Mouse (Mus musculus): ENCODE measurements around the gene Cpsf4l.

The Cpsf4l gene

DNA sequence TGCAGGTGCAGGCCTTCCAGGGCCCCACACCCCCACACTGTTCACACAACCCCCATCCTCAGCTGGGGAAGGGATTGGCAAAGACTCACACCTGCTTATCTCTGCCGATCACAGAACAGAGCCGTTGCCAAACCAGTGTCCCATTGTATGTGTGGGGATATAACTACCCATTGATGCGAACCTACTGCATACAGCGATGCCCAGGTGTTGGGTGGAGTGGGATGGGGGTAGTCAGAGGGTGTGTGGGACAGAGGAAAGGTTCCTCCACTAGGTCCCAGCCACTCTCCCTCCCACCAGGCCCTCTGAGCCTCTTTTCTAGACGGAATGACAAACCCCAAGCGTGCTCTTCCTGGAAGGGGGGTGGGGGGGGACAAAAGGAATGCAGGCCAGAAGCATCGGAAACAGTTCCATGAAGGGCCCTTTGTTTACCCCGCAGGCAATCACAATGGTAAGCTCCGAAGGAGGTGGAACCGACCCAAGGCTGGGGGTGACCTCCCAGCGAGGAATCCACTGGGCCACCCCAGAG, at the start of gene Cpsf4l:
Gene Cpsf4l, minus strand, starts transcription at position 287 of the 526 bp plus-strand sequence.
- DNase-seq (ENCODE audit: low spot score): no peak

DNA sequence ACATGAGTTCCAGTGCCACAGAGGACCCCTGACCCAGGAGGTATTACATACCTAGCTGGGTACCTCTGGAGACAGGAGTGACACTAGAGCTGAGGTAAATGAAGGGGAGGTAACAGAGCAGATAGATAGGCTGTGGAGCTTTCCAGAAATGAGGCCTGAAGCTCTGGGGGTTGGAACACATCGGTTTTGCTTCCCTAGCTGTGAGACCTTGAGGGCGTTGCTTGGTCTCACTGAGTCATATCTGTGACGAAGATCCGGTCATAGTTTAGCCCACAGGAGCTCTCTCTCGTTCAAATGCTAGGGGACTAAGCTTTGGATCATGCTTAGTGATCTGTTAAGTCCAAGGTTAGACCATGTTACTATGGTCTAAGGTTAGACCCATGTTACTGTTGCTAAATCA, 49.0 kb upstream of the Cpsf4l start:
- DNase-seq (ENCODE audit: low spot score): no peak

DNA sequence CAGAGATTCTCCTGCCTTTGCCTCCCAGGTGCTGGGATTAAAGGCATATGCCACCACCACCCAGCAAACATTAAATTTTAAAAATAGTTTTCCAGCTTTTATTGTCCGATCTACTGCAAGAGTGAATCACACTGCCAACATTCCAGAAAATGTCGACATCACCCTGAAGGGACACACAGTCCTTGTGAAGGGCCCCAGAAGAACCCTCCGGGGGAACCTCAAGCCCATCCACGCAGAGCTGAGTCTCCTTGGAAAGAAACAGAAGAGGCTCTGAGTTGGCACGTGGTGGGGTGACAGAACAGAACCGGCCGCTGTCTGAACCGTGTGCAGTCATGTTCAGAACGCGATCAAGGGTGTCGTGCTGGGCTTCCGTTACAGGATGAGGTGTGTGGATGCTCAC, 46.8 kb upstream of the Cpsf4l start:
- DNase-seq (ENCODE audit: low spot score): no peak

DNA sequence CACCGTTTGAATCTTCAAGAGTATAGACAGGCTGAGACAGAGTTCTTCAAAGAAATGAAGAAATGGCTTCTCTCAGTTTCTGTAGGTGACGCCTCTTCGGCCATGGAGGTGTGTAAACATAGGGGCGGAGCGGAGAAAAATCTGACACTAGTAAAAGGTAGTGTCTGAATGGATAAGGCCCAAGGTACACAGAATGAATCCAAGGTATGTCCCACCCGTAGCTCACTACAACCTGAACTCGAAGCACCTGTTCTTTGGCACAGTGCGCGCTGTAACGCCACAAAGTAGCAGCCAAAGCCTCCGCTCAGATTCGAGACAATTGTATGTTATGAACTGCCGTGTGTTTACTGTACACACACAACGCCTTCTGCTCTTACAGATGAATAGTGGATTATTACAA, 46.1 kb upstream of the Cpsf4l start:
- no peak for DNase-seq (ENCODE audit: low spot score)

DNA sequence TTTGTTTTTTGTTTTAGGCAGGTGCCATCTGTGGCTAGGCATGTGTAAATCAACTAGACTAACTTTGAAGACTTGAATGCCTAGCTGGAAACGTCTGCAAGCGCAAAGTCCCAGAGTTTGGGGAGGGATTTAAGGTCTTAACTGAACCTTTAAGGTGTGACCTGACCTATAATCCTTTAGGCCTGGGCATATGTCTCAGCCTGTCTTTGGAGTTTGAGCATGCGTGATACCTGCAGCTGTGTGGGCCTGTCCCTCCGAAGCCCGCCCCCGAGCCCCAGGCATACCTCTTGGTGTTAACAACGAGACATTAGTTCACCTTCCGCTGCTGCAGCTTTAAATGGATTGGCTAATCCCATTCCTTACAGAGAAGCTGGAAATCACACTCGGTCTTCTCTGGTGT, 45.0 kb upstream of the Cpsf4l start:
- no peak for DNase-seq (ENCODE audit: low spot score)

DNA sequence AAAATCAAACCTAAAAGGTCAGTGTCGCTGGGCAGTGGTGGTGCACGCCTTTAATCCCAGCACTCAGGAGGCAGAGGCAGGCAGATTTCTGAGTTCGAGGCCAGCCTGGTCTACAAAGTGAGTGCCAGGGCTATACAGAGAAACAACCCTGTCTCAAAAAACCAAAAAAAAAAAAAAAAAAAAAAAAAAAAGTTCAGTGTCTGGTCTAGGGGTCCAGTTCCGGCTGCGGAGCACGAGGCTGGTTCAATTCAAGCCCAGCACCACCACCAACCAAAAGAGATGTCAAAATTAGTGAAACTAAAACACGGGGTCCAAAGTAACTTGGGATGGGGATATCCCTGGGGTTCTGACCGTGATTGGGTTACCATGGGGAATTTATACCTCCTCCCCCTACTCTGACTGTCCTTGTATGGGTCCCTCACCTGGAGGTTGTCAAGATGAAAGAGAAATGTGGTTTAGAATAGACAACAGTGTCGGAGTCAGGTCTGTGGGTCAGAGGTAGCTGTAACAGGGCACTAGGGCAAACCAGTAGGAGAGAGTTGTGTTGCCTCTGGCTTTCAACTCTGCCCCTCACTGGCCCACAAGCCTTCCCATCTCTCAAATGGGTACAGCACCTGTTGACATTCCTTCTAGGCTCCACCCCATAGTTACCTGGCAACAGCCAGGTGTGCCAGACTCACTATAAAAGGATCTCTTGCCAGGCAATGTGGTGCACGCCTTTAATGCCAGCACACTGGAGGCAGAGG, 43.0 kb upstream of the Cpsf4l start:
- no peak for DNase-seq (ENCODE audit: low spot score)

DNA sequence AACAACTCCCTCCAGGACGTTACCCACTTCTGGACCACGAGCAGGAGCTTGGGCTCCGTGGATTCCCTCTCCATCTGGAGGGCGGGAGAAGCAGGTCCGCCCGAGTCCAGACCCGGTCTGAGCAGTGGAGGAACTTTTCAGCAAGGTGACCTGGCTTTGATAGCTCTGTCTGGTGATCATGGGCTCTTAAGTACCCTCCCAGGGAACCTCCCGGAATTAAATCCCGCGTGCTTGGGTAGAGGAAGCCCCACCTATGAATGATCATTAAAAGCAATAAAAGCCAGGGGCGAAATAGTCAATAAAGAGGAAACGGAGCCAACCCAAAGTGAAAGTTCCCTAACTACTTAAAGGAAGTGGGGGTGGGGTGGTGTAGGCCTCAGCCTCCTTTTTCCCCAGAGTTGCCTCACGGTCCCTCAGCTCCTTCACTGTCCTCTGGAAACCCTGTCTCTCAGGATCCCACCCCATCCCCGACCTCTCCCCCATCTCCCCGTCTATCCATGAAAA, 42.4 kb upstream of the Cpsf4l start:
- DNase-seq (ENCODE audit: low spot score): no peak

DNA sequence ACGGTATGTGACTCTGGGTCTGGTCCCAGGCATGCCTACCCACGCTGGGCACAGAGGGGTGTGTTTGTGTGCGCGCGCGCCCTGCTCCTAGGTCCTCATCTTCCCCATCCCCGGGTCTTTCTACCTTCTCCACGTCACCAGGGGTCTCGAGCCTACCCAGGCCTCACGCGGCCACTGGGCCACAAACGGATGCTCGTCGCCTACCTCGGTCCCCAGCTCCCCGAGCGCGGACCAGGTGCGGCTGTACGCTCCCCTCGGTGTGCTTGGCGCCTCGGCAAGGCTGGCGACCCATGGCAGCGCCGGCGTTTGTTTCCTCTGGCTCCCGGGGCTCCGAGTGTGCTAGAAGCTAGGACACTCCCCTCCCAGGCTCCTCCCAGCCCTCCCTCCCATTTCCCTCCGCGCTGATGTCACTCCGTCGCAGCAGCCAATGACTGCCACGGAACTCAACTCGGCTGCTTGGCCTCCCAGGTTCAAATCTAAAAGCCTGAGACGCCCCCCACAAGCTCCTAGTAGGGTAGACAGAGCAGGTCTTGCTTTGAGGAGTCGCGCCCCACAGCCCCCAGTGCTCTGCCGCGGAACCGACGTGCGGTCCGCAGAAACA, 41.8 kb upstream of the Cpsf4l start, which contains the start of gene Cdc42ep4:
Gene Cdc42ep4, minus strand, starts transcription at position 398 of the 601 bp plus-strand sequence.
- DNase-seq (ENCODE audit: low spot score): peak; percentile 80

DNA sequence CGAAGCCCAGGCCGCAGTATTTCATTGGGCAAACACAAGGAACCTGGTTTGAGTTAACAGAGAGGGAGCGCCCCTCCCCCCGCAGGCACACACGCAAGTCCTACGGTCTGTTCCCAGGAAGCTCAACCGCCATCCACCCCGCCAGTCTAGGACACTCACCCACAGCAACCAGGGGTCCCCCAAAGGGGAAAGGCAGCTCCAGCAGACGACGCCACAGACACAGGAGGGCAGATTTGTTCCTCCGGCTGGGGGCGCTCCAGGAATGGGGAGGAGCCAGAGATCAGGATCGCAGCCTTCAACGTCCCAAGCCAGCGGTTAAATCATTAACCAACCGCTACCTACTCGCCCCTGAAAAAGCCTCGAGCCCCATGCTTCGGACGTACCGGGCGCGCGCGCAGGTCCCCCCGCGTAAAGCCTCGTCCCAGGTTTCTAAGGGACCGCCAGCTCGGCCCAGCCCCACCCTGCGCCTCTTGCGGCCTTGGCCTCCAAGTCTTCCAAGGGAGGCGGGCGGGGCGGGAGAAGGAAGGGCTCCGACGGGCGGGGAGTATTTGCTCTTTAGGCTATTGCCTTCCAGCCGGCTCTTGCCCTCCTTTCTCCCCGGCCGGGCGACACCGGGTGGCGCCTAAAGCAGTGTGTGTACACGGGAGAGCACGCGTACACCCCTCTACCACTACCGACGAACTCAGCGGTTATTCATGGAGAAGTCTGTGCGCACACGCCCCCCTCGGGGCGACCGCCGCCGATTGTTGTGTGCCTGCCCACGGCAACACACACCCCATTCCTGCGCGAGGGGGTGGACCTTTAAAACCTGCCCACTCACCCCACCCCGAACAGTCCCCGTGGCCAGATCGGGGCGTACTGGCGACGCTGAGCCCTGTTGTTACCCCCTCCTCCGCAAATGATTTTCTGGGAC, 41.0 kb upstream of the Cpsf4l start:
- peak; percentile 57 for DNase-seq (ENCODE audit: low spot score)

DNA sequence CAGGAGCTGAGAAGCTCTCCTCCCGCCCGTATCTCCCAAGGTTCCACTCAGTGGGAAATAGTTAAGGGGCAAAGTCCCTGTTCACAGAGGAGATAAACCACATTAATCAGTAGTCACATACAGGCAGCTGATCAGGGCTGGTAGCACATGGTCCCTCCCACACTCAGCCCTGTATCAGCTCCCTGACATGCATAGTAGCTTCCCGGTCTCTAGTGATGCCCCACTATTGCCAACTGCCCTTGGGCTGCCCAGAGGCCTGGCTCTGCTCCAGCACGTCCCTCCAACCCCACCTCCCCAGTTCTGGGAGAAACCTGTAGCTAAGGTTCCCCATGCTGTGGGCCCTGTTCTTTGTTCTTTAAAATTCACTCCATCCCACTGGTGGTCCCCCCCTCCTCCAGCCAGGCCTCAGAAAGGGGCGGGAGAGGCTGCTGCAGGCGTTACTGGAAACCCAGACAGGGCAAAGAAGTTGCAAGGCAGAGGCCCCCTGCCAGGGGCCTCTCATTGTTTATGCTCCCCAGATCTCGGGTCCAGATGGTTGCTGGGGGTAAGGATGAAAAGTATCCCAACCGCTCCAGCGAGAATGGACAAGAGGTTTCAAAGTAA, 40.0 kb upstream of the Cpsf4l start:
- DNase-seq (ENCODE audit: low spot score): no peak

DNA sequence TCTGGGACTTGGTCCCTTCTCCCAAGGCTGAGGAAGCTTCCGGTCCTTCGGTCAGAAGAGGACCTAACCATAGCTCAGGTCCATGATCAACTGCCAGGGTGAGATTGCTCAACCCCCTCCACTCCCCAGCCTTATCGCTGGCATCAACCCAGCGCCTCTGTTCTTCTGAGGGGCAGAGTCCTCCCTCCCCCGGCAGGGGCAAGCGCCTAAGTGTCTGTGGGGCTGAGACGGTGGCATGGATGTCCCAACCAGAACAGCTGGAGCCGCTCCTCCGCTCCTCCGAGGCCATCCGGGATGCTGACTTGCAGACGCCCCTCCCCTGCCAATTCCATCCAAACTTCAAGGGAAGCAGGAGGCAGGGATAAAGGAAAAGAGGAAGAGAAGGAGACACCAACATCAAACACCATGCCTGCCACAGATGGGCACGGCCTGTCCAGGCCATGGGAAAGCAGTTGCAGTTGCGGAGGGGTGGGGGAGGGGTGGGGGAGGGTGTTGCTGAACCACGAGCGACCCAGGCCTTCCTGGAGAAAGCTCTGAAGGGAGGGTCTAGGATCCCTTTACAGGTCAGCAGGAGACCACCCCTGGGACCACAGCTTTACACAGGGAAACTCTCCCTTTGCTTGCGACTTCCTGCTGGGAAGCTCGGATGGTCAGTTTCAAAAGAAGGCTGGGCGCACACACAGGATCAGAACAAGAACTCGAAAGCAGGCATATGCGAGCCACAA, 39.1 kb upstream of the Cpsf4l start:
- DNase-seq (ENCODE audit: low spot score): no peak

DNA sequence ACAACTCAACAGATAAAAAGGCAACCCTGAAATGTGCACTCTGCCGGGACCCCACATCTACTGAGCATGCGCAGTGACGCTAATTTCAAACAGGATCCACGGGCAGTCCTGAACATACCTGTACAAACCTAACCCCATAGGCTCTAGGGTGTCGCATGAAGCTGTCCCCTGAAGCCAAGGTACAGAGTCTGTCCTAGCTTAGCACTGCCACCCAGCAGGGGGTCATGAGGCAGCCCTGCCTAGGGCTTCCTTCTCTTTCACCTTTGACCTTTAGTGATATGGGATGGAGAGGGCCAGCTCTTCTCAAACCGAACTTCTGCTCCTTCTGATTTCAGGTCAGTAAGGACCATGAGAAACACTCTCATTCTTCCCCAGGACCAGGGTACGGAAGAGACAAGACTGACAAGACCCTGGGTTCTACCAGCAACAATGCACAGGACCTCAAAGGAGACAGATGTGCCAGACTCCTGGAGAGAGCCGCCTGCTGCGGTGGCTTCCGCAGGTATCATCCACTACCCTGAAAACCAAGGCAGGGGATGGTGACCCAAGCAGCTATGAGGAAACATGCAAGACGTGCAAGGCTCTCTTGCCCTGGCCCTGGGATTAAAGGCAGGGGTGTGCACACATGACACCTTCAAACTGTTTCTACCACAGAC, 38.0 kb upstream of the Cpsf4l start:
- DNase-seq (ENCODE audit: low spot score): no peak

DNA sequence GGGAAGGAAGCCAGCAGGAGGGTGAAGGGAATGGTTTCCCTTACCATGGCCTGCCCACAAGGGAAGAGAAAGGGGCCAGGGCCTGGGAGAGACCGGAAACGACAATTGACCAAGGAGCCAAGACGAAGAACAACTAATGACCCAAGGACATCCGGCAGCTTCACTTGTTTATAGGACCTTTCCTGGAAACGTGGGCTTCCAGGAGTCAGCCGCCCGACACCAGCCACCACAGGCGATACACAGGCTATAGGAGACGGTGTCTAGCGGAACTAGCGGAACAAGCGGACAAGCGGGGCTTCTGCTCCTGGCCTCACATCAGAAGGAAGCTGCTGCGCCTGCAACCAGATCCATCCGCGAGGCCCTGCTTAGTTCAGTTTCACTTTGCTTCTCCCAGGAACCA, 37.2 kb upstream of the Cpsf4l start:
- peak; percentile 15 for DNase-seq (ENCODE audit: low spot score)

DNA sequence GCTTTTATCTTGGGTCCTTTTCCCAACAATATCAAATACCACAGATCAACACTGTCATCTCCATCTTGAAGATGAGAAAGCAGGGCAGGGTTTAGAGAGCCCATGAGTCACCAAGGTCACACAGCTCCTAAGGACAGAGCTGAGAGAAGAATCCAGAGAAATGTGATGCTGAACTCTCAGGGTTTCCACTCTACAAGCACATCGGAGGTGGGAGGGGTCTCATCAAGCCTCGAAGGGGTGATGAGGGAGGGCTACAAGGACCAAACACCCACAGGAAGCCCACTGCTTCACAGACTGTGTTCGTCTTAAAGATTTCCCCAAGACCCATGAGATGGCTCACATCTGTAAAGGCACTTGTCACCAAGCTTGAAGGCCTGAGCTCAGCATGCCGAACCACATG, 36.1 kb upstream of the Cpsf4l start:
- DNase-seq (ENCODE audit: low spot score): no peak

DNA sequence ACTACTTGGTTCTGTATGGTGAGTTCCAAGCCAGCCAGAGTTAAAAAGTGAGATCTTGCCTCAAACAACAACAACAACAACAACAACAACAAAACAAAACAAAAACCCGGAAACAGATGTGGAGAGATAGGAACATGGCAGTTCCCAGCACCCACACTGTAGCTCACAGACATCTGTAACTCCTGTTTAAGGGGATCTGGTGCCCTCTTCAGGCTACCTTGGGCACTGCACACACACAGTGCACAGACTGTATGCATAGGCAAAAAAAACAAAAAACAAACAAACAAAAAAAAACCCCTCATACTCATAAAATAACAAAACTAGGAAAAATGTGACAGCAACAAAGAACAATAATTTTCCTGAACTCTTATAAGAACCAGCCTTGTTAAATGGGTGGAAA, 33.2 kb upstream of the Cpsf4l start:
- DNase-seq (ENCODE audit: low spot score): no peak

DNA sequence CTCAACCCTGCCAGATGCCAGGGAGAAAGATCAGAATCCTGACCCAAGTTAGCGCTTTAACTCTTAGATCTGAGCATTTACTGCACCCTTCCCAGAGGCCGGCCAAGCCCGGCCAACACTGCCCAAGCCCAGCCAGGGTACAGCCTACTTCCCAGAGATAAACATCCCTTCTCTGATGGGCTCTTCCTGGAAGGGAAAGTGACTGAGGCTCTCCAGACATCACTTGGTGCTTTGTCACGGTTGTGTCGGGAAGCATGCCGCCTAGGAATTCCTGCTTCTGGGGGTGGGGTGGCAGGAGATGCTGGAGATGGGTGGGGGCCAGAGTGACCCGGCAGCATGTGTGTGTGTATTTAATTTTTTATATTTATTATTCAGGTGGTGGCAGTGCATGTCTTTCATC, 30.3 kb upstream of the Cpsf4l start:
- no peak for DNase-seq (ENCODE audit: low spot score)

DNA sequence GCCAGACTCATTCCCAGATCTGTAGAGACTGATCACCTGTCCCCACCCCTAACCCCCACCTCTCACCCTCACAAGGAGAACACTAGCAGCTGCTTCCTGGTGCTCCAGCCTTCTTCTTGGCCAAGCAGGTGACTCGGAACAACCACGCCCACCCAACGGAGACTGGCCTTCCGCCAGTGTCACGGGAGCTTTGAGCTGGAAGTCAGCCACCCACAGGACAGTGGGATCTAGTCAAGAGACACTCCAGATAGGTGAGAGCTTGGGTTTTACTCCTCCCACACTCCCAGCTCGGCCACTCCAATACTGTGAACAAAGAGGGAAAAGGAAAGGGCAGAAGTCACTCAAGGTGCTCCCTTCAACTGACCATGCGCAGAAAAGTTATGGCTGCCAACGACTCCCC, 29.4 kb upstream of the Cpsf4l start:
- no peak for DNase-seq (ENCODE audit: low spot score)

DNA sequence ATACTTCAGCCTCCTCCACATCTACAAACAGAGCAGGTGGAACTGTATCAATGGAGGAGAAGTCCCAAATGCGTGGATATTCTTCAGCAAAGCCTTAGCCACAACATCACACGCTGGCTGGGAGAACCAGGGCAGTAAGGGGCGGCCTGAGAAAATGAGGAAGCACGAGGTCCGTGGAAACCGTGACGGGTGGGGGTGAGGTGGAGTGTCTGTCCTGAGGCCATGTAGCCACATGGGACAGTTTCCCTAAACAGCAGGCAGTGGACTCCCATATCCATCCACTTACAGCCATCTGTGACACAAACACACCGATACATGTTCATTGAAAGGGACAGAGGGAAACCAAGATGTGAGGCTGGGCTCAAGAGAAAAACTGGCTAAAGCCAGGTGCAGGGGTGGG, 28.1 kb upstream of the Cpsf4l start:
- no peak for DNase-seq (ENCODE audit: low spot score)

DNA sequence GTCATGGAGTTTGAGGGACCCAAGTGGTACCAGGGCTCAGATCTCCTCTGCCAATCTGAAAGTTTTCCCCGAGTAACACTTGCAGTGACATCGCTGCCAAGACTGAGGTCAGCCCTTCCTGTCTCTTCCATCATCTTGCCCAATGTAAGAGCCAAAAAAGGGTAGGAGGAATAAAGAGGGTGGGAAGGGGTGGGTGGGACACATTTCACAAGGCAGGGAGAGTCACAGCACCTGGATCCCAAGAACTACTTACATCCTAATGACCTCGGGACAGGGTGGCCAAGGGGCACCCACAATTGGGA, 27.7 kb upstream of the Cpsf4l start:
- no peak for DNase-seq (ENCODE audit: low spot score)

DNA sequence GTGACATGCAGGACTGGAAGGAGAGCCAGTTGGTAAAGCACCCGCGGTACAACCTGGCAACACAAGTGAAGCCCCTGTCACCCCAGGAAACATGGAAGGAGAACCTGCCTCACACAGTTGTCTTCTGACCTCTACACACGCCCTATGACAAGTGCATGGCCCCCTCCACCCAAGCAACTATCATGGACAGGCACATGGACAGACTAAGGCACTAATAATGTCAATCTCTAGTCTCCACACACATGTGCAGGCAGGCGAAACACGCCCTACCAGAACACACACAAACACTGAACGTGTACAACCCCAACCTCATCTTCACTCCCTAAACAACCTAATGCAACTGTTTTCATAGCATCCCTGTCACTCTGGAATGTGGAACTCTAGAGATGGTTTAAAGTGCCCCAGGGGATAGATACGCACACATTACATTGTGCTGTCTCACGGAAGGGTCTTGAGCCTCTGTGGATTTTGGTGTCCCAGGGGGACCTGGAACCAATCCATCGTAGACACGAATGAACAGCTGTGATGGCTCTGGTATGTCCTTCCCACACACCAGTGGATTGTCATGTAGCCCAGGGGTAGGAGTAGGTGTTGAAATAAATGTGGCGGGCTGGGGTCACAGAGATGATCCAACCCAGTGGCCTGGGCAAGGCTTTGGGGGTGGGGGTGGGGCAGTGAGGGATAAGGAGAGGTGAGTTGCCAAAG, 27.2 kb upstream of the Cpsf4l start:
- DNase-seq (ENCODE audit: low spot score): no peak

Measured in T-cell, adult 2 months (primary cell).